Mouse (Mus musculus) layer of hippocampus, adult 9-11 months (tissue): ENCODE measurements at regions not wholly inside any gene's neighbourhood (a gene's known extent, or its start where the extent isn't known, plus 50 kb on each side); places are given as distances from the start of the nearest gene placed in this dataset.
A peak's percentile ranks its signal among the peaks of the same experiment; 100 is the strongest.
"Not testable (repeated sequence)": the region's sequence is repeated elsewhere in the genome, so short reads cannot be mapped to it uniquely, and the experiment has no call there.

ENCODE experiments used
- DNase-seq: peaks from one replicate; pipeline ENCODE4 v3.0.0; 2022

DNA sequence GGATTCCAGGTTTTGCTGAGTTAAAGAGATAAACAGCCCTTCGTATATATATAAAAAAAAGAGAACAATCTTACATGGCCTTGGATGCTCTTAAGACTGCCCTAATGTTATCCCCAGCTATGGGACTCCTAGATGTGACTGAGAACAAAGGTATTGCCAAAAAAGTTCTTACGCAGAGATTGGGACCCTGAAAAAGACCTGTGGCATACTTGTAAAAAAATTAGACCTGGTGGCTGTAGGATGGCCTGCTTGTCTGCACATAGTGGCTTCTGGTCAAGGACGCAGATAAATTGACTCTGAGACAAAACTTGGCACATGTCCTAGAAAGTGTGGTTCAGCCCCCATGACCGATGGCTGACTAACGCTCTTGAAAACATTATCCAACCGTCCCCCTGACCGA lies 283.1 kb downstream of the Mtrr start:
- DNase-seq: not testable (repeated sequence)

DNA sequence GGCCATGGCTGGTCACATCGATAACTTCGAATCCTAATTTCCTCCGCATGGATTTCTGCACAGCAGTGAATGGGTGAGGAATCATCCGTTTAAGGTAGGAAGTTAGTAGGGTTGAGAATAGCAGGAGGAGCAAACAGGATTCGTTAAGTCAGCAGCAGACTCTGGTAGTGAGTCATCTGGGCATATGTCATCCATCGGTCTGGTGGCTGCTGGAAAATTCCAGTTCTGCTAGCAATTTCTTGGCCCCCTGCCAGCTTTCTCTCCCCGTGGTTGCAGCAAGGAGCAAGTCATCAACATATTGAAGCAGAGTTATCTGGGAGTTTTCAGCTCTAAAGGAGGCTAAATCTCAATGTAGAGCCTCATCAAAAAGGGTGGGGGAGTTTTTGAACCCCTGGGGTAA lies 323.7 kb downstream of the Mtrr start:
- peak; percentile 34 for DNase-seq
